Mouse (Mus musculus): Measurements from ENCODE around the gene Stx17.

The Stx17 gene

DNA sequence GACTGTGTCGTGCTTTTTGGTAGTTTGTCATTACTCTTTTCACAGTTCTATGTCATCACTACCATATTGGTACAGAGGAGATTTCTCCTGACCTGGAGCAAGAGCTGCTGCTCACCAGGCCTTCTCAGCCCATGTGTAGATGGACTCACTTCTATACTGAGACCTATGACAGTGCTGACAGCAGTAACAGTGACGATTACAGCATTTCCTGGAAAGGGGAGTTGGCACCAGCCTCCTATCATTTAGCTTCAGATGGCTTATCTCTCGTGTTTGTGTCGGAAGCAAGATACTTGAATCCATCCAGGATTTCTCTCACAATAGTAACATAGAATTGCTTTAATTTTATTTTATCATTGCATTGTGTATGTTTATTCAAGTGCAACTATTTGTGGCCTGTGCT lies 35.7 kb downstream of the Stx17 start:
- in situ Hi-C loops (cut with MboI, MseI), result no loop called here

DNA sequence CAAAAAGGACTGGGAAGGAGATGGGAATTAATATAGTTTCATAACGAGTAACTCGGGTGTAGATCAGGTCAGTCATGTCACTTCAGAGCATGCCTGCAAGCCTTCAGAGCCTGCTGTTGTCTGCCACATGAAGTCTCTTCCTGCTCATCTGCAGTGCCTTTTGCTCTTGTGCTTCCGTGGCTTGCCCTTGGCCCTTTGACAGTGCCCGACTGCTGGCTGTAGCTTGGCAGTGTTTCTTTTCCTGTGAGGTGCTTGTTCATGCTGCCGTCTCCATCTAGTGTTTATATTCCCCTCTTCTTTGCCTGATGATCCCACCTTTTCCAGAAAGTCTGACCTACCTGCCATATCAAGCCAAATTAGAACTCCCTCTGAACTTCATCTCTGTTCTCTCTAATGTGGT lies 39.1 kb downstream of the Stx17 start:
- in situ Hi-C loops (cut with MboI, MseI), result no loop called here

DNA sequence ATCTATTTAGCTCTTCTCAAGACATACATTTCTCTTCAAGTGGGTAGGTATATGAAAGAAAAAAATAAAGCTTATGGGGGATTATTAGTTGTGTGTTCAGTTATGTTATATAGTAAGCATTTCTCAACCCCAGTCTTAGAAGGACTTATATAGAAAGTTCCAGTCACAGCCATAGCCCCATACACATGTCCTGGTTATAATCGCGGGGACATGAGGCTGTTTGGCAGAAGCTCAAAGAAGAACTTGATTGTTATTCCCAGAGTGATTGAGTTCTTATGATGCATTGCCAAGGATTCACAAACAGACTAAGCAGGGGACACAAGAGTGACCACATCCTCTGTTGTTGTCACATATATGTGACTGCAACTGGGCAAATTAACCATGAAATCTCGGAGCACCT lies 51.0 kb downstream of the Stx17 start:
- in situ Hi-C loops (cut with MboI, MseI), result no loop called here

DNA sequence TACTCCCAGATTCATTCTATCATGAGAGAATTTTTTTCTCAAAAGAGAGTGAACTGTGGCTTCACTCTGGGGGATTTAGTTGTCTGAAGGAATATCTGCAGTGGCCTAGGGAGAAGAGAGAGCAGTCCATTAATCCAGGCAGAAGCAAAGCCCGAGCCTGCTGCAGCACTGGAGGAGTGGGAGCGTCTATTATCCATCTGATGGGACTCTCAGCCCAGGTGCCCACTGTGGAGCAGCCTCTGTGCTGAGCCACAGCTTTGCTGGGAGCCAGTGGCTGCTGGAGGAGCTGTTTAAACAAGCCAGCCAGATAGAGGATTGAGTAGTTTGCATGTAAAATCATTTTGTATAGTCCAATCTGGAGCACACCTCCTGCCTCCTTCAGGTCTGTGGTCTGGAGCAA lies 56.2 kb downstream of the Stx17 start:
- in situ Hi-C loops (cut with MboI, MseI), result no loop called here

DNA sequence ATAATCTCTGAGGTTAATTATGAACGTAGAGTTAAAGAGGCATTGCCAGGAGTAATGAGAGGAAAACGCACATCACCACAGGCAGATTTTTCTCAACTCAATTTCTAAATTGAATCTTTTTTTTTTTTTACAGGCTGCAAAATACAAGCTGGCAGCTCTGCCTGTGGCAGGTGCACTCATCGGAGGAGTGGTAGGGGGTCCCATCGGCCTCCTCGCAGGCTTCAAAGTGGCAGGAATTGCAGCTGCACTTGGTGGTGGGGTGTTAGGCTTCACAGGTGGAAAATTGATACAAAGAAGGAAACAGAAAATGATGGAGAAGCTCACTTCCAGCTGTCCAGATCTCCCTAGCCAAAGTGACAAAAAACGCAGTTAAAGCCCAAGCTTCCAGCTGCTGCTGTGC lies 56.7 kb downstream of the Stx17 start:
- in situ Hi-C loops (cut with MboI, MseI), result no loop called here

DNA sequence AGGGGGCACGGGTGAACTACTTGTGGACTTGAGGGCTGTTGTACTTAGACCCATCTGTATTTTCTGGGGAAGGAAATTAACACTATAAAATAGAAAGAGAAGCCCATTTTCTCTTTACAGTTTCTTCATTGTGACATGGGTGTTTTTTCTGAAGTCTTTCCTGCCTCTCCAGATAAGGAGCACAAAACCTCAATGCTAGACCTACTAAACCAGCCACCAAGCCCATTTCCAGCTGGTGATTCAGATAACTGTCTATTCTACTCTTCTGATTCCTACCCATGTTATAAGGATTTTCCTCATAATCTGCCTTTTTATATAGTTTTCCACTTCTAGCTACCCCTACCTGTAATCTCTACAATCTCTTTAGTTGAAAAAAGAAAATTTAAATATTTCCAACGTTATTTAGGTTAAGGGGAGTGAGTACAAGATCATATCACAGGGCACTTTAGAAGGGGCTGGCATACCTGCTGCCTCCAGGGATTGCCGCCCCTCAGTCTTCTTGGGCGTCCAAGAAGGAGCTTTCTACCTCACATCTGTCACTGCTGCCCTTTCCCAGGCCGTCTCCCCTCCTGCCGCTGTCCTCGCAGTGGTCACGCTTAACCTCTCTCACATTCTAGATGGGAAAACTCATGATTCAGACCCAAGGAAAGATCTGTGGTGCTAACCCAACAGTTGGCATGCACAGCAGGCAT lies 57.5 kb downstream of the Stx17 start:
- in situ Hi-C loops (cut with MboI, MseI), result no loop called here

DNA sequence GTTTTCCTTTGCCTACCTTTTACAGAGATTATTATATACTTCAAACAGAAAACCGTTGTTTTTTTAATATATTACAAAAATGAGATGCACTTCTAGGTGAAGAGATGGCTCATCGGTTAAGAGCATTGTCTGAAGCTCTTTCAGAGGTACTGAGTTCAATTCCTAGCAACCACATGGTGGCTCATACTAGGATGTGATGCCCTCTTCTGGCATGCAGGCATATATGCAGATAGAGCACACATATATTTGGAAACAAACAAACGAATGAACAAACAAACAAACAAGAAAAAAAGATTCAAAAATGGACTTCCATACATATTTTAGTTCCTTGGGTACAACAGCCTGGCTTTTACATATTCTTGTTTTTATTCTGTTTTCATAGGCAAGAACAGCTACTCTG lies 73.2 kb downstream of the Stx17 start:
- in situ Hi-C loops (cut with MboI, MseI), result no loop called here

DNA sequence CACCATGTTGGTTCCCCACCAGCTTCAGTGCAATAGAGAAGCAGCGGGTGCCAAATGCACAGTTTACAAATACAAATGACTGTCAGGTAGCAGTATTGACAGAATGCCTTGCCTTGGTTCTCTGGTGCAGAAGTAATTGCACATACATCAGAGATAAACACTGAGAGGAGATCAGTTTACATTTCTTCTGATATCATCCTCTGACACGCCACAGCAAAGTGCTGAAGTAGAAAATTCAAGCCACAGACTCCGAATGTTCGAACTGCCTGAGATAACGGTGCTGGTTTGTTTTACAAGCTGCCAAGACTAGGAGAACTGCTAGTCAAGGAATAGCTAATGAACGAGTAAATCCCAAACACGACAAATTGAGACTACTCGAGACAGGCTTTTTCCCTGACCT lies 73.7 kb downstream of the Stx17 start:
- in situ Hi-C loops (cut with MboI, MseI), result no loop called here

DNA sequence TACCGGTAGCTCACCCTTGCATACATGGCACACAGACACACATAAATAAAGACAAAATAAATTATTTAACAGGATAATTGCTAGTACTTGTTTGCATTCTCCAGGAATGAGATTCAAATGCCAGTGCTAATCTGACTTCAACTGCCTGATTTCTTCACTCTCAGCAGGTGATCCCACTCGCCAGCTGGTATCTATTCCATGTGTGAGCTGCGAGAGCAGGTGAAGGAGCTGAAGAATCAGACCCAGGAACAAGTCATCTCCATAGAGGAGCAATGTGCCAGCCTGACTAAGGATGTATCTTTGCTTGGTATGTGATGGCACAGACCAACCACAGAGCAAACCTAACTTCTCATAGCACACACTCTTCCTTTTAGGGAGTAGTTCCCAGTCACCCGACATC lies 78.8 kb downstream of the Stx17 start:
- in situ Hi-C loops (cut with MboI, MseI), result no loop called here

DNA sequence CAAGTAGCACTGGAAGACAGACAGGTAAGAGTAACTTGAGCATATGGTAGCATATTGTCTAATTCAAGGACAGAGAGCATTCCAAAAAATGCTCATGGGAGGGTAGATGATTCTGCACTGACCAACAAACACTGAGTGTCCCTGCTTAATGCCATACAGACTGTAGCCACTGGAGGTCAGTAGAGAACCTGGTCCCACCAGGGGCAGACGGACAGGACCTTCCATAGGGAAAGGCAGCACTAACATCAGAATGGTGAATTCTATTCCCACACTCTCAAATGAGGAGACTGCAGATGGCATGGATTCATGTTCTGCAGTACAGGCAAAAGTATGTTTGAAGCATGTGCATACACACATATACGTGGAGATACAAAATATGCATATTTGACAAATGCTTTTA lies 100.5 kb downstream of the Stx17 start:
- in situ Hi-C loops (cut with MboI, MseI), result no loop called here

DNA sequence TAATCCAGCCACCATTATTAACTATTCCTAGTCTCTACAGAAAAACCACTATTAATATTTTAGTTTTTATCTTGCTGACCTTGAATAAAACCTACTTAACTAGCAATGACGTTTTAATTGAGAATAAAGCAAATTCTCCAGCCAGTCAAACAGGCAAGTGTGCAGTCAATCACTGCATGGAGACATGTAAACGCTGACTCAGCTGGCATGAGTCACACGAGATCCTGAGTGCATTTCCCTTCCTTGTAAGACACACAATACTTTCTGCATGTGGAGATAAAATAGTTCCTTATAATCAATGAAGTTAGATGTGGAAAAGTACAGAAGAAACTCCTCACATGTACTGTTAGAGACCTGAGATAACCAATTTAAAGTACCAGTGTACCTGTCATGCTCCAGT lies 100.9 kb downstream of the Stx17 start:
- in situ Hi-C loops (cut with MboI, MseI), result no loop called here

DNA sequence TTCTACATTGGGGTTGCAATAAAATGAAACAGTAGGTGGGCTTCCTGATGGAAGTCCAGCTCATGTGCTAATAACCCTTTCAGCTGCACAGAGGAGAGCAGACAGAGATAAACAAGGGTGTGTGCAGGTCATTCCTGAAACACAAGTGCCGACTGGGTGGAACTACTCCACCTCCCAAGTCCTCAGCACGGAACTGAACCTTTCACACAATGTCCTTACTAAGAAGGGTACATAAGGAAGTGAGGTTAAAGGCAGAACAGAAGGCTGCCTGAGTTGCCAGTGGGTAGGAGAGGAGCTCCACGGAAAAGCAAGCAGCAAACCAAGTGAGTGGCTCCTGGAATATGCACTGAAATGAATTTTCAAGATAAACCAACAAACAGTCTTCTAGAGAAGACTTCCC lies 102.1 kb downstream of the Stx17 start:
- in situ Hi-C loops (cut with MboI, MseI), result no loop called here

Data from T-helper 1 cell (primary cell).